Mouse (Mus musculus) adrenal gland, adult 8-10 months (tissue): Measurements from ENCODE around the gene Lgr4. TPM values are rescaled to one million over a fixed set of nuclear protein-coding genes. Genes with fewer than 3 reads are reported as not detected.
A peak's percentile ranks its signal among the peaks of the same experiment; 100 is the strongest.
"Not testable (repeated sequence)": the region's sequence is repeated elsewhere in the genome, so short reads cannot be mapped to it uniquely, and the experiment has no call there.

Experiments
- DNase-seq: peaks from one replicate; pipeline ENCODE4 v3.0.0; 2022
- total RNA-seq, 4 experiments: library from RNA; stranded (reverse); gene quantifications; 2 replicates each; pipeline ENCODE4 v1.2.4; 2022

Lgr4 gene
- total RNA-seq: 100 to 1,000 TPM; 117 to 198 (median 152) TPM

DNA sequence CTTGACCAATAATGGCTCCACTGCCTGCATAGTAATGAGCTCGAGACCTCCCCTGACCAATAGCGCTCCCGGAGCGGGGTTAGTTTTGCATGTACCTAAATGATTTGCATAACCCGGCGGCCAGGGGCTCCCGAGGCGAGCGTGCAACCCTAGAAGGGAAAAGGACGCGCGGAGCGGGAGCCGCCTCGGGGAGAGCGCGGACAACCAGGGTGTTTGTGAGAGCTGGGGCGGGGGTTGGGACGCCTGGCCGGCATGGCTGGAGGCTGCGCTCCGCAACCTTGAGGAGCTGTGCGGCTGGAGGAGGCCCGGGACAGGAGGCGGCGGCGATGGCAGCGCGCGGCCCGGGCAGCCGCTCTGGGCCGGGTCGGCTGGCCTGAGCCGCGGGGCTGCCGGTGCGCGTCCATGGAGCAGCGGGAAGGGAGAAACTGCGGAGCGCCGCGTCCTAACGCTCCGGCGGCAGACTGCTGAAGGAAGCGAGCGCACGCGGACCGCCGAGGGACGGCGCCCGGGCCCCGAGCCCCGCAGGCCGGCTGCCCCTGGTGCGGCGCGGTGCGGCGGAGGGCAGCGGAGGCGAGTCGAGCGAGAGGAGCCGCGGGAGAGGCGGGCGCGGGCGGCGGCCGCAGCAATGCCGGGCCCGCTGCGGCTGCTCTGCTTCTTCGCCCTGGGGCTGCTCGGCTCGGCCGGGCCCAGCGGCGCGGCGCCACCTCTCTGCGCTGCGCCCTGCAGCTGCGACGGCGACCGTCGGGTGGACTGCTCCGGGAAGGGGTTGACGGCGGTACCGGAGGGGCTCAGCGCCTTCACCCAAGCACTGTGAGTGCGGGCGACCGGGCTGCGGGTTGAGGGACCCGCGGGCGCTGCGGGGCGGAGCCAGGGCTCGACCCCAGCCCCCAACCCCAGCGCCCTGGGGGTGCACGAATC, at the start of gene Lgr4:
Gene Lgr4 (plus strand): TSS at position 152 of the 918 bp plus-strand sequence.
- DNase-seq: peak; percentile 98

DNA sequence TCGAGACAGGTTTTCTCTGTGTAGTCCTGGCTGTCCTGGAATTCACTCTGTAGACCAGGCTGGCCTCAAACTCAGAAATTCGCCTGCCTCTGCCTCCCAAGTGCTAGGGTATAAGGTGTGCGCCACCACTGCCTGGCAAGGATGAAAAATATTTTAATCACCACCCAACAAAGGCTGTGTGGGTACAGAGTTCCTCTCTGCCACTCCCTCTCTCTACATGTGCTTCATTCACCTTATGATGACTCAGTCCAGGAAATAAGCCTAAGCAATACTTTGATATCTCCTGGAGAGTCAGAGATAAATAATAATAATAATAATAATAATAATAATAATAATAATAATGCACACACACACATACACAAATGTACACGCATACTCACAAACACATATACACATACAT, 38.0 kb upstream of the Lgr4 start:
- DNase-seq: not testable (repeated sequence)

DNA sequence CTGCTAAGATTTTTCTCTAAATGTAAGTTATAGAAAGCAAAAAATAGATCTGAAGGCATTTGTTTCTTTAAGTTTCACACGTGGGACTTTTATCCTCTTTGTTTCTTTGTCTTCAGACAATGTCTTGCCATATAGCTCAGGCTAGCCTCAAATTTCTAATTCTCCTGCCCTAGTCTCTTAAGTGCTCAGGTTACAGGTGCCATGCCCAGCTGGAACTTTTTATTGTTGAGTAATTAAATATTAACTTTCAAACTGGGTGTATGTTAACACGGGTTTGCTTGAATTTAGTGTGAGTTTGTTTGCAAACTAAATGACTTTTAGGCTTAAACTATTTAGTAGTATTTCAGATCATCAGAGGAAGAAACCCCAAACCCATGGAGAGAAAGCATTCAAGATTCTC, 36.3 kb upstream of the Lgr4 start:
- DNase-seq: no peak

DNA sequence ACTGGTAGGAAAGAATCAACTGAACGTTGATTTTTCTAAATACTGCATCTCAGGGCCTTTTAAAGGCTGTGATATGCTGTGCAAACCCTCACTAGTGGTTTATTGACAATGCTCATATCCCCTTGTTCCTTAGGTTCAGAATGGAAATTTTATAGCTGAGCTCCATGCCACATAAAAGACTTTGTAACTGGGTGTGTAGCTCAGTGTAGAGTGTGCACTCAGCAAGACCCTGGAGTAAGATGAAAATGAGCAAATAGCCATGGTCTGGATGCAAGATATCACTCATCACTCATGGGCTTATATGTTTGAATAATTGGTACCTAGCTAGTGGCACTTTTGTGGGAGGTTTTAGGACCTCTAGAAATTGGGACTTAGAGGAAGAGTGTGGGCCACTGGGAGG, 35.8 kb upstream of the Lgr4 start:
- DNase-seq: no peak

DNA sequence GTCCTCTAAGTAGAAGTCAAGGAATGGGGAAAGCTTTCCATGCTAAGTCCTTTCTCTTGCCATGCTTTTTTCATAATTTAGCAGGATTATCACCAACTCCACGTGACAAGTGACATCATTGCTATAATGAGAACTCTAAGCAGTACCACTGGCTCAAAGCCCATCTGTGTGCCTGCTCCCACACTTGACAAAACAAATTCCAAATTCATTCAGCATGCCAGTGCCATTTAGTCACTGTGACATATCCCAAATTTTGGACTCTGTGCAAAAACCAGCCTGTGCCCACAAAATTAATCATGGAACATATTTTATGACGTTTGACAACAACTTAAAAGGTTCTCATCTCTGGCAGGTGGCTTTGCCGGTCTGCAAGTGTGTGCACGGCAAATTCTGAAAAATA, 33.3 kb upstream of the Lgr4 start:
- no peak for DNase-seq

DNA sequence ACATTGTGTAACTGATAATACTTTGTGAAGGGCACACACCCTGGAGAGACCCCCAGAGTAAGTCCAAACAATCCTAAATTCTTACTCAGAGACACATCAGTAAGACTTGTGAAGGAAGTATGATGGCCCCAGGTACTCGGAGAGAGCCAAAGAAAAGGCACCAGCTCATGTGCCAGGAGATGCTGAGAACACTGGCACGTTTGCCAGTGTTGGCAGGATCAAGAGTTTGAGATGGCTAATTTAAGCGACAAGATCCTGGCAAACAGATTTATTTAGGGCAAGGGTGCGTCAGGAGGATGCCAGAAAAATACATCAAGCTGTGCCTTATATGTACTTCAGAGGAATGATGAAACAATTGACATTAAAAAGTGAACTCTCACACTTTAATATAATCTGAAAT, 32.9 kb upstream of the Lgr4 start:
- no peak for DNase-seq

DNA sequence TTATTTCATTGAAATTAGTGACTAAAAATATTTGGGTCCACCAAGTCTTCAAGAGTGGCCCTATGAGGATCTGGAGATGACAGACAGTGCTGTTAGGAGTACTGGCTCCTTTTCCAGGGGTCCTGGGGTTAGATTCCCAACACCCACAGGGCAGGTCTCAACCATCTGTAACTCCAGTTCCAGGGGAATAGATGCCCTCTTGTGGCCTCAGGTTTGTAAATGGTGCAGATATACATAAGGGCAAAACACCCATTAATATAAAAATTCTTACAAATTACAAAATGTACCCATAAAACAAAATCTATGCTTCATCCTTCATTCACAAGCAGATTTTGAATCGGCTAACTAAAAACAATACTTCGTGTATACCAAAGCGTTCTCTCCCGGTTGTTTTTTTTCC, 27.4 kb upstream of the Lgr4 start:
- no peak for DNase-seq

GRCm38 (mm10) chr2:109890597-109890996, 26.9 kb upstream of the Lgr4 start, which contains the start of gene Lin7c:
Gene Lin7c (plus strand): TSS chr2:109890853.
- DNase-seq: peak; percentile 93

DNA sequence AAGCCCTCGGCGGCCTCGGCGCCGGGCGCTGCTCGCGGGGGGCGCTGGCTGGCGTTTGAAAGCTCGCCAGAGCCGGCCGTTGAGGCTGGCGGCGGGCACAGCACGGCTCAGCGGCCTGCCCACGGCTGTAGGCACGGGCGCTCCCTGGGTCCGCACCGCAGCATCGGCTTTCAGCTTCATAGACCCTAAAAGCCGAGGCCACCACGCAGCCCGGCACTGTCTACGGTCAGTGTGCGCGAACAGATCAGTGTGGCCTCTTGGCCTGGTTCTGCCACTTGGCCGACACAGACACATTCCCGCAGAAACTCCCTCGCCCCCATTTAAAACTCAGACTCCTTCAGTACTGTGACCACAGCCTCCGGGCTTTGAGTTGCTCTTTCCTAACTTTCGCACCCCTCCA, 26.4 kb upstream of the Lgr4 start:
- DNase-seq: peak; percentile 28

GRCm38 (mm10) chr2:109891471-109891870, 26.0 kb upstream of the Lgr4 start:
- DNase-seq: no peak

- no peak for DNase-seq
Measured at GRCm38 (mm10) chr2:109896311-109896710, 21.1 kb upstream of the Lgr4 start.

DNA sequence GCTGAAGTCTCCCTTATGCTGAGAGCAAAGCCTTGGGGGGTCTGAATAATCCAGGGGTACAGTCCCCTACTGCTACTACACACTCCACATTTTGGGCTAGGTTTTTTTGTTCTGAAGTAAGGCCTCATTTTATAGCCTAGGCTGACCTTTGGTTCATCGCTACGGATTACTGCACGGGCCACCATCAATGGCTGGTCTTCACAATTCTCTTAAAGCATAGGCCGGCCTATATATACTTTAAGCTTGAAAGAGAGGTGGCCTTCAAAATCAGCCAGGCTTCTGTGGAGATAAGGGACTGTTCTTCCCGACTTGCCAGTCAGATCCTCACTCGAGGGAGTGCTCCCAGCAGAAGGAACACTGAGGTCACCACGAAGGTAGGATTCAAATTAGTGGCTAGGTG, 14.6 kb upstream of the Lgr4 start:
- DNase-seq: no peak

DNA sequence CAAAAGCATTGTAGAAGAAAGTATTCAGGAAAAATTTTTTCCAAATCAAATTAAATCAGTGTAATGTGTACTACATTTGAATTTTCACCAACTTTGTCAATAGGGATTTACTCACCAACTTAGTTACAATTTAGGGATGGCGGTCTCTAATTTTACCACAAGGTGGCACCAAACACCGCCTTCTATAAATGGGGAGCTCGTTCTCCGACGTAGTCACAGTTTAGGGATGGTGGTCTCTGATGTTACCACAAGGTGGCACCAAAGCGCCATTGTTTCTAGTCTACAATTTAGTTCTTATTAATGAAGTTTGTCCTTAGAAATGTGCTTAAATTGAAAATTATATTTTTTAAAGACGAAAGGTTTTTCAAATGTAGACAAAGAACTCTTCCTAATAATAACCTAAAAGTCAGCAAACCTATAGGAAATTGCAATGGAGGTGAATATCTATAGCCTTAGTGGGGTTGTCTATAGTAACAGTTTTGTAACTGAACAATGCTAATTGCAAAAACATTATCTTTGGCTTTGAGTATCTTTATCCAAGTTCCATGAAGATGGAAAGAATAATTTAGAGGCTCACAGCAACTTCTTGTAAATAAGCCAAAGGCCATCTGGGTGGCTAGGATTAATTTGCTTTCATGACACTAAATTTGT, 13.2 kb upstream of the Lgr4 start:
- peak; percentile 79 for DNase-seq

- no peak for DNase-seq
Measured at GRCm38 (mm10) chr2:109909122-109909521, 8.3 kb upstream of the Lgr4 start.

GRCm38 (mm10) chr2:109912216-109912615, 5.2 kb upstream of the Lgr4 start:
- no peak for DNase-seq

- no peak for DNase-seq
Measured at GRCm38 (mm10) chr2:109912766-109913165, 4.7 kb upstream of the Lgr4 start.

DNA sequence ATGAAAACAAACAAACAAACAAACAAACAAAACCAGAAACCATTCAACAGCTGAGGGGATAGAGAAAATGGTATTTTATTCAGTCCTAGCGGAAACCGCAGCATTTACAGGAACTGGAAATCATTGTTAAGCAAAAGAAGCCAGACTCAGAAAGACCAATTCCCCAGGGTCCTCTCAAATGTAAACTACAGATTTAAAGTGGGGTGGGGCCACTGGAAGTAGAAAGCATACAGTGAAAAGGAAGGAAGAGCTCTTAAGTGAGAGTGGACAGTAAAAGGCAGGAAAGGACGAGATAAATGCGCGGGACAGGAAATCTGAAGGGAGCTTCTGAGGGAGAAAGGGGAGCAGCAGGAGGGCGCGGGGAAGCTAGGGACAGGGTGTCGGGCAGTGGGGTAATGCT, 4.2 kb upstream of the Lgr4 start:
- no peak for DNase-seq

- DNase-seq: no peak
Measured at GRCm38 (mm10) chr2:109914601-109915000, 2.8 kb upstream of the Lgr4 start.

DNA sequence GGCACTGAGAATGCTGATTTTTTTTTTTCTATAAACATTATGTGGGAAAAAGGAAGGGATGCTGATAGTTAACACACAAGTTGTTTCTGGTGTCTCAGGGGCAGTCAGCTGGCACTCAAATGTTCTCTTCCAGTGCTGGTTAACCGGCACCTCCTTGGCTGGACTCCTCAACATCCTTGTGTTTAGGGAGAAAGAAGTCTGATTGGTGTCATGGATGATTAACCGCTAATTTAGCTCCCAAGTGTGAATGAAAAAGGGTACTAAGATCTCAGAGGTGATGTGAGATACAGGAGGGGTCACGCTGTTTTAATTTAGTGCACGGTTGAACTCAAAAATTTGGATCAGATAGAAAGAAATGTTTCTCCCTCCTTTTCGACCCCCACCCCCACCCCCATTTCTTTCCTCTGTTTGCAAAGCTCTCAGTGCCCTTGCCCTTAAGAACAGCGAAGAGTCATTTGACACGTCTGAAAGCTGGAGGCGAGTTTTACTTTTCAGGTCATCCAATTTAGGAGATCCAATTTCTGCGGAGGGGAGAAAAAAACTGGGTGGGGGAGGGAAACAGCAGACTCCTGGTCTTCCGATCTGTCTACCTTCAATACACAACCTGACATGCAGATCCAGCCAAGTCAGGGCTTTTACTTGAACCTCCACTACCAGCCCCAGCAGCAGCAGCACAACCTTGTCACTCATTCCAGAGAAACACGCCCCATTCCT, 508 bp upstream of the Lgr4 start:
- DNase-seq: no peak

DNA sequence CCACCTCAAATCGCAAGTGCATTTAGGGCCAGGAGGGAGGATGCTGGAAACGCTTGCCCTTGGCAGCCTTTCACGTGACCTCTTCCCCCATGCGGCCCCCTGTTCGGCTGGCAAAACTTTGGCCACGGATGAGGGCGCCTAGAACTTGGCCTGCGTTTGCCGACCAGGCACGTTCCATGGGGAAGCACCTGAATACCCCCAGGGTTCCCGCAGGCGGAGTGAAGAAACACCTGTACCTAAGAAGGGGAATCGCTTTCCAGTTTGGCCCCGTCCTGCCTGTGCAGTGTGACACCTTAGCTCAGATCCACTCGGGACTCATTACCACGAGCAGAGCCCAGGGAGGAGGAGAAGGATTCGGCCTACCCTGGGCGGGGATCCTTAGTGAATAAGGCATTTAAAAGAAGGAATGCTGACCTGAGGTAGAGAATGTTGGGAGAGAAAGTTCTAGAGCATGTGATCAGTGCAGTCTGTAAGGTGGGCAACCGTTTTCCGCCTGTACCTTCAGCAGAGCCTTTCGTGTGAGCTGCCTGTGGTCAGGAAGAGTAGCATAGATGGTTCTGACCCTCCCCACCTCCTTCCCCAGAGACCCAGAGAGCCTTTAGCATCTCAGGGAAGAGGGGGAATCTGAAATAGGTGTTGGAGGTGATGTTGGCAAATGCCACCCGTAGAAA, 1.3 kb downstream of the Lgr4 start:
- no peak for DNase-seq

DNA sequence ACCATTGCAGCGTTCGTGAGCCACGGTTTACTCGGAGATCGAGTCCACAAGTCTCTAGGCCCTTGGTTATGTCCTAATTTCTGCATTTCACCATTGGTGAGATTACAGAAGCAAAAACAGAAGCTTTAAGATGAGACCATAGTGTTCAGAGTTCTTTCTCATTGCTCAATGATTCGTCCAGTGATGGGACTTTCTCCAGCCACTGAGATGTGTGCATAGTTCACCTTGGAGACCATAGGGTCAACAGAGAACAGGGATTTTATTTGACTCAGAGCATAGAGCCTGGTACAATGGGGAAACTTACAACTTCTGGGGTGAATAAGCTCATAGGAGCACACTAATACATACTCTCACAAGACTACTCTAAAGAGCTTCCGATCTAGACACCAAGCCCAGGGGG, 3.0 kb downstream of the Lgr4 start:
- no peak for DNase-seq

DNA sequence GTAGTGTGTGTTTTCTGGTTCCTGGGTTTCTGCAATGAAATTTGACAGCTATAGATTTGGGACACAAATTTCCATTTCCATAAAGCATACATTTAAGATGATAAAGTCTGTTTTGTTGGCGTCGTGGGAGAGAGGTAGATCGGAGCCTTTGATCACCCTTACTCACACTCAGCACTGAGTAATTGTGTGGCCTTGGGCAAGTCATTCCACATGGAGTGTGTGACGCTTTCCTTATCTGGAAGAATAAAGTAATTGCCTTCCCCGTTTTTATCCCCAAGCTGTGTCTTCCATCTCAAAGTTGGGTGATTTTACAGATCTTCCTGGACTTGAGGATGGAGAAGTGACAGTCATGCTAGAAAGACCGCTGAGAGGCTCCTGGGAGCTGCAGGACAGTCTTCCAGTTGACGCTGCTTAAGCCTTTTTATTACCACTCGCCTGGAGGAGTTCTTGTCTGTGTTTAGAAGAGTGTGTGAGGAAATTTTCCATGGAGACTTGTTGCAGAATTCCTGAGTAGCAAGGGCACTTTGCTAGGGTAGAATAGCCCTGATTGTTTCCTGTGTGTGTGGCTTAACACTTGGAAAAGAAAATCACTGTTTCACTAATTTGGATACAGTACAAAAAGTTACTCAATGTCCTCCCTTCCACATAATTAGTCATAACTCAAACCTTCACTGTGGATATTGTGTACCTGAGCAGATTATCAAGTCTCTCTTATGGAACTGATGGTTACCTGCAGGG, 4.0 kb downstream of the Lgr4 start:
- no peak for DNase-seq
